Mouse (Mus musculus) liver, embryonic 11.5 days (tissue): ENCODE data around the gene Hibch. TPM values are rescaled to one million over a fixed set of nuclear protein-coding genes. Genes with fewer than 3 reads are reported as not detected.

ENCODE experiments used
- ATAC-seq: fragments of 200-750 bp; cut with Nextera tagmentation; replicated peaks from 2 replicates; pipeline ENCODE4 v1.8.0; 2017; ENCODE audit warnings: moderate number of reproducible peaks, mild to moderate bottlenecking, moderate TSS enrichment, moderate library complexity; ENCODE audit not compliant: low FRiP score
- DNase-seq: peaks from one replicate; pipeline ENCODE4 v3.0.0-alpha.2; 2017; ENCODE audit warnings: low spot score
- H3K27ac ChIP-seq: fragments of 300-500 bp; sonication (generic); 2 replicates; pipeline ENCODE4 v1.5.1; 2014; ENCODE audit warnings: mild to moderate bottlenecking, low read depth, low read length, control low read depth
- H3K27me3 ChIP-seq: fragments of 300-500 bp; sonication (generic); replicated peaks from 2 replicates; pipeline ENCODE4 v1.6.1; 2014; ENCODE audit warnings: low read length, mixed read lengths; ENCODE audit not compliant: control insufficient read depth, insufficient read depth
- H3K36me3 ChIP-seq: fragments of 300-500 bp; sonication (generic); 2 replicates; pipeline ENCODE4 v1.6.1; 2014; ENCODE audit warnings: mild to moderate bottlenecking, low read length, moderate library complexity, mixed read lengths; ENCODE audit not compliant: control insufficient read depth, insufficient read depth
- H3K4me1 ChIP-seq: fragments of 300-500 bp; sonication (generic); replicated peaks from 2 replicates; pipeline ENCODE4 v1.6.1; 2014; ENCODE audit warnings: low read length, mixed read lengths; ENCODE audit not compliant: control insufficient read depth, insufficient read depth
- H3K4me2 ChIP-seq: fragments of 300-500 bp; sonication (generic); 2 replicates; pipeline ENCODE4 v1.6.1; 2014; ENCODE audit warnings: mild to moderate bottlenecking, control low read depth, moderate library complexity
- H3K4me3 ChIP-seq: fragments of 300-500 bp; sonication (generic); 2 replicates; pipeline ENCODE4 v1.5.1; 2014; ENCODE audit warnings: low read depth, low read length, control low read depth
- H3K9ac ChIP-seq: fragments of 300-500 bp; sonication (generic); 2 replicates; pipeline ENCODE4 v1.6.1; 2014; ENCODE audit warnings: low read depth, low read length, control low read depth
- H3K9me3 ChIP-seq: fragments of 300-500 bp; sonication (generic); 2 replicates; pipeline ENCODE4 v1.6.1; 2016; ENCODE audit warnings: low read length, inconsistent platforms, mixed read lengths; ENCODE audit not compliant: control insufficient read depth
- WGBS: fragments of 180-500 bp; shearing (Covaris S2); extraction: QIAGEN DNeasy Blood & Tissue Kit; methylation state at CpG from one replicate; pipeline ENCODE4 v1.1.7; 2014; 5-methylcytosine and 5-hydroxymethylcytosine counted together
- polyA plus RNA-seq: library from polyadenylated mRNA; unstranded; fragments of >200 nt; fragmentation: Nextera tagmentation; extraction: Ambion mirVana; gene quantifications from 2 replicates; pipeline ENCODE4 v1.2.1, GENCODE M21; 2014

Hibch gene
- polyA plus RNA-seq, 1 experiment from 2014 or later, result 28.4 TPM

- H3K4me1 ChIP-seq, result no peaks in the 10 kb centered on the region
- WGBS, result 68% methylated on average over 6 of the region's 6 CpGs
- ATAC-seq (no peak), DNase-seq (no peak)
- H3K4me2 ChIP-seq, result no peak overlapping the region
- no peaks in the 10 kb centered on the region for H3K9me3 ChIP-seq
- no peaks in the 10 kb centered on the region; the same call in 1 of the 2 replicates for H3K36me3 ChIP-seq
- no peak overlapping the region for H3K9ac ChIP-seq
- H3K27ac ChIP-seq, result no peak overlapping the region
- no peak overlapping the region for H3K4me3 ChIP-seq
- no peaks in the 10 kb centered on the region for H3K27me3 ChIP-seq
Observed at GRCm38 (mm10) chr1:52808456-52808855, 36.3 kb upstream of the Hibch start.

GRCm38 (mm10) chr1:52816232-52816891 lies 28.4 kb upstream of the Hibch start:
- 68% methylated on average over 13 of the region's 13 CpGs for WGBS
- Histone ChIP-seq H3K4me2 (peak overlapping the region; percentile 96), H3K9ac (peak overlapping the region; percentile 72; the same call in 1 of the 2 replicates), H3K4me1 (peaks cover 8% of the 10 kb centered on the region; the same call in 1 of the 2 replicates), H3K27ac (no peak overlapping the region), H3K27me3 (no peaks in the 10 kb centered on the region), H3K36me3 (no peaks in the 10 kb centered on the region), H3K4me3 (peak overlapping the region; percentile 75; the same call in 1 of the 2 replicates), H3K9me3 (no peaks in the 10 kb centered on the region)
- ATAC-seq (0 out of 2 replicates have a peak, but pooled peaks have one; percentile 12), DNase-seq (no peak)

GRCm38 (mm10) chr1:52816910-52817812 lies 27.6 kb upstream of the Hibch start, which contains the start of gene Inpp1:
Gene Inpp1 (minus strand): TSS chr1:52817688.
- ATAC-seq (peak; percentile 75), DNase-seq (peak; percentile 72)
- Histone ChIP-seq H3K36me3 (no peaks in the 10 kb centered on the region), H3K27ac (no peak within 1 kb of the TSS), H3K4me1 (peaks cover 8% of the 10 kb centered on the region; the same call in 1 of the 2 replicates), H3K9me3 (no peaks in the 10 kb centered on the region), H3K27me3 (no peaks in the 10 kb centered on the region), H3K4me3 (peak within 1 kb of the TSS; percentile 75), H3K4me2 (peak within 1 kb of the TSS; percentile 96), H3K9ac (peak within 1 kb of the TSS; percentile 72)
- WGBS, result under 1% methylated on average over 57 of the region's 59 CpGs

- Histone ChIP-seq H3K36me3 (no peaks in the 10 kb centered on the region), H3K4me1 (peaks cover 8% of the 10 kb centered on the region; the same call in 1 of the 2 replicates), H3K4me3 (peak overlapping the region; percentile 75), H3K27ac (no peak overlapping the region), H3K9ac (peak overlapping the region; percentile 72), H3K27me3 (no peaks in the 10 kb centered on the region), H3K4me2 (peak overlapping the region; percentile 96), H3K9me3 (no peaks in the 10 kb centered on the region)
- DNase-seq (no peak), ATAC-seq (0 out of 2 replicates have a peak, but pooled peaks have one; percentile 9)
- 6% methylated on average over 7 of the region's 7 CpGs for WGBS
Observed at GRCm38 (mm10) chr1:52817813-52818147, 26.9 kb upstream of the Hibch start.

- Histone ChIP-seq H3K4me3 (no peak overlapping the region), H3K27me3 (no peaks in the 10 kb centered on the region), H3K9me3 (no peaks in the 10 kb centered on the region), H3K9ac (no peak overlapping the region), H3K36me3 (no peaks in the 10 kb centered on the region), H3K4me1 (peaks cover 1% of the 10 kb centered on the region; the same call in 1 of the 2 replicates), H3K27ac (no peak overlapping the region), H3K4me2 (no peak overlapping the region)
- 98% methylated on average over 3 of the region's 3 CpGs for WGBS
- DNase-seq (no peak), ATAC-seq (no peak)
Observed at GRCm38 (mm10) chr1:52839099-52839498, 5.6 kb upstream of the Hibch start.

GRCm38 (mm10) chr1:52844354-52844753 lies 375 bp upstream of the Hibch start:
- Histone ChIP-seq H3K4me2 (peak overlapping the region; percentile 83), H3K9ac (no peak overlapping the region), H3K27ac (no peak overlapping the region; the same call in 1 of the 2 replicates), H3K4me3 (peak overlapping the region; percentile 37), H3K9me3 (no peaks in the 10 kb centered on the region), H3K27me3 (no peaks in the 10 kb centered on the region), H3K4me1 (peaks cover 8% of the 10 kb centered on the region), H3K36me3 (no peaks in the 10 kb centered on the region)
- 9% methylated on average over 3 of the region's 3 CpGs for WGBS
- DNase-seq, result no peak
- ATAC-seq, result no peak; the same call in 1 of the 2 replicates

- H3K9me3 ChIP-seq, result no peaks in the 10 kb centered on the region
- no peak overlapping the region for H3K4me2 ChIP-seq
- H3K36me3 ChIP-seq, result no peaks in the 10 kb centered on the region
- H3K27ac ChIP-seq, result no peak overlapping the region
- no peak for DNase-seq
- 78% methylated on average over 4 of the region's 4 CpGs for WGBS
- H3K27me3 ChIP-seq, result no peaks in the 10 kb centered on the region
- H3K9ac ChIP-seq, result no peak overlapping the region
- peaks cover 10% of the 10 kb centered on the region for H3K4me1 ChIP-seq
- no peak for ATAC-seq
- no peak overlapping the region for H3K4me3 ChIP-seq
Observed at GRCm38 (mm10) chr1:52846556-52846955, 1.8 kb downstream of the Hibch start.

- Histone ChIP-seq H3K9ac (no peak overlapping the region), H3K27me3 (no peaks in the 10 kb centered on the region), H3K4me1 (peaks cover 7% of the 10 kb centered on the region; the same call in 1 of the 2 replicates), H3K9me3 (no peaks in the 10 kb centered on the region), H3K4me2 (no peak overlapping the region), H3K36me3 (no peaks in the 10 kb centered on the region), H3K27ac (no peak overlapping the region; the same call in 1 of the 2 replicates), H3K4me3 (no peak overlapping the region)
- 69% methylated on average over 4 of the region's 4 CpGs for WGBS
- ATAC-seq (no peak), DNase-seq (no peak)
Observed at GRCm38 (mm10) chr1:52849422-52849821, 4.7 kb downstream of the Hibch start.
